Mouse (Mus musculus) heart, embryonic 14.5 days (tissue): ENCODE data around the gene Bmp7. TPM values are rescaled to one million over a fixed set of nuclear protein-coding genes. Genes with fewer than 3 reads are reported as not detected.
A peak's percentile ranks its signal among the peaks of the same experiment; 100 is the strongest.

Source experiments
- ATAC-seq: fragments of 200-750 bp; cut with Nextera tagmentation; 2 replicates; pipeline ENCODE4 v1.8.0; 2017; ENCODE audit warnings: low read depth, moderate TSS enrichment; ENCODE audit not compliant: insufficient number of reproducible peaks, insufficient read depth, low FRiP score
- H3K27ac ChIP-seq, 2 experiments: fragments of 200-500 bp in 1 of 2; fragments of 300-500 bp in 1 of 2; sonication (generic) in 1 of 2; replicated peaks in 1 of 2; 2 replicates each; pipeline ENCODE4 v1.5.1; 2012 to 2014; ENCODE audit warnings: low read depth in 2 of 2, low read length in 2 of 2, control low read depth in 1 of 2, mild to moderate bottlenecking in 1 of 2, mixed read lengths in 1 of 2; ENCODE audit not compliant: control insufficient read depth in 1 of 2, insufficient read depth in 1 of 2
- H3K27me3 ChIP-seq: fragments of 300-500 bp; sonication (generic); 2 replicates; pipeline ENCODE4 v1.6.1; 2014; ENCODE audit warnings: mild to moderate bottlenecking, low read length, control low read depth; ENCODE audit not compliant: control insufficient read depth, insufficient read depth
- H3K36me3 ChIP-seq: fragments of 300-500 bp; sonication (generic); 2 replicates; pipeline ENCODE4 v1.6.1; 2014; ENCODE audit warnings: mild to moderate bottlenecking, control low read depth, low read length, mixed read lengths; ENCODE audit not compliant: control insufficient read depth, insufficient read depth
- H3K4me1 ChIP-seq, 2 experiments: fragments of 200-500 bp in 1 of 2; fragments of 300-500 bp in 1 of 2; sonication (generic) in 1 of 2; 2 replicates each; pipeline ENCODE4 v1.6.1; 2012 to 2014; ENCODE audit warnings: low read length in 2 of 2, control low read depth in 1 of 2, mixed read lengths in 1 of 2; ENCODE audit not compliant: control insufficient read depth in 2 of 2, insufficient read depth in 2 of 2
- H3K4me2 ChIP-seq: fragments of 300-500 bp; sonication (generic); 2 replicates; pipeline ENCODE4 v1.6.1; 2014; ENCODE audit warnings: mild to moderate bottlenecking, low read length
- H3K4me3 ChIP-seq, 2 experiments: fragments of 200-500 bp in 1 of 2; fragments of 300-500 bp in 1 of 2; sonication (generic) in 1 of 2; 2 replicates each; pipeline ENCODE4 v1.5.1; 2012 to 2014; ENCODE audit warnings: low read length in 2 of 2, mild to moderate bottlenecking in 2 of 2, control low read depth in 1 of 2, low read depth in 1 of 2, moderate library complexity in 1 of 2; ENCODE audit not compliant: control insufficient read depth in 1 of 2, insufficient read depth in 1 of 2
- H3K9ac ChIP-seq: fragments of 300-500 bp; sonication (generic); 2 replicates; pipeline ENCODE4 v1.6.1; 2014; ENCODE audit warnings: mild to moderate bottlenecking, low read length
- H3K9me3 ChIP-seq: fragments of 300-500 bp; sonication (generic); 2 replicates; pipeline ENCODE4 v1.6.1; 2016; ENCODE audit warnings: low read length, control low read depth; ENCODE audit not compliant: control insufficient read depth
- WGBS: fragments of 180-500 bp; shearing (Covaris S2); extraction: QIAGEN DNeasy Blood & Tissue Kit; methylation state at CpG from one replicate; pipeline ENCODE4 v1.1.7; 2014; 5-methylcytosine and 5-hydroxymethylcytosine counted together
- polyA plus RNA-seq: library from polyadenylated mRNA; unstranded; fragments of >200 nt; fragmentation: Nextera tagmentation; extraction: Ambion mirVana; gene quantifications from 2 replicates; pipeline ENCODE4 v1.2.1, GENCODE M21; 2014

The Bmp7 gene
- polyA plus RNA-seq, 1 experiment from 2014 or later, result 50.5 TPM

DNA sequence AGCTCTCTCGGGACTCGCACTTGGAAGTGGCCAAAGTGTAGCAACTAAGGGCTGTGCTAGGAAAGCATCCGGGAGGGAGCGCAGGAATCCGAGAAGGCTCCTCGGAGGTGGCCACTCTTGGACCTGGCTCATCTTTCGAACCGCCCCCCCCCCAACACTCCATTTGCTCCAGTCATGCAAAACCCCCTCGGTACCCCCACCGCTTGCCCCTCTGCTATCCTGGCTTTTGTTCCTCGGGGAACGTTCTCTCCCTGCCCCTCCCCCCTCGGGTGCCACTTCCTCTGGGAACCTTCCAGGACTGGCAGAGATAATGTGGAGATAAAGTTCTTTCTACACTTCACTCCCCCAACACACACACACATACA, 660 bp upstream of the Bmp7 start:
- Histone ChIP-seq H3K9me3 (no peaks in the 10 kb centered on the region), H3K9ac (peak overlapping the region; percentile 91), H3K27me3 (peaks cover 41% of the 10 kb centered on the region), H3K4me1 (peaks cover 4 to 21% of the 10 kb centered on the region in 2 experiments; a peak in 3 of 4 replicates), H3K36me3 (no peaks in the 10 kb centered on the region), H3K27ac (peak overlapping the region in 1 of 2 experiments; percentile 93; a peak in 2 of 4 replicates), H3K4me2 (peak overlapping the region; percentile 88), H3K4me3 (peak overlapping the region; percentile 58 to 82)
- WGBS, result 0% methylated on average over 13 of the region's 13 CpGs
- no peak for ATAC-seq

DNA sequence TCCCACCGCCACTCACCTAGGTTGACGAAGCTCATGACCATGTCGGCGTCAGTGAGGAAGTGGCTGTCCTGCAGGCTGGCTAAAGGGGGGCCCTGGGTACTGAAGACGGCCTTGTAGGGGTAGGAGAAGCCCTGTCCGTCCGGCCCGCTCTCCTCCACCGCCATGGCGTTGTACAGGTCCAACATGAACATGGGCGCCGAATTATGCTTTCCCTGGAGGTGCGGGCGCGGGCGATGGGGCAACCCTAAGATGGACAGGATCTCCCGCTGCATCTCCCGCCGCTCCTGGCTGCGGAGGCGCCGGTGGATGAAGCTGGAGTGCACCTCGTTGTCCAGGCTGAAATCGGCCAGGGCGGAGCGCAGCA, 500 bp downstream of the Bmp7 start:
- under 1% methylated on average over 26 of the region's 26 CpGs for WGBS
- Histone ChIP-seq H3K4me3 (peak overlapping the region; percentile 58 to 82), H3K9me3 (no peaks in the 10 kb centered on the region), H3K27ac (peak overlapping the region; percentile 70 to 93), H3K27me3 (peaks cover 41% of the 10 kb centered on the region), H3K4me1 (peaks cover 8 to 32% of the 10 kb centered on the region in 2 experiments; a peak in 3 of 4 replicates), H3K36me3 (no peaks in the 10 kb centered on the region), H3K9ac (peak overlapping the region; percentile 91), H3K4me2 (peak overlapping the region; percentile 88)
- ATAC-seq, result no peak; the same call in 1 of the 2 replicates

- under 1% methylated on average over 57 of the region's 57 CpGs for WGBS
- Histone ChIP-seq H3K27ac (peak overlapping the region; percentile 70 to 93), H3K9ac (peak overlapping the region; percentile 91), H3K4me3 (peak overlapping the region; percentile 58 to 82), H3K36me3 (no peaks in the 10 kb centered on the region), H3K4me2 (peak overlapping the region; percentile 88), H3K4me1 (peaks cover 14 to 38% of the 10 kb centered on the region in 2 experiments; a peak in 3 of 4 replicates), H3K27me3 (peaks cover 41% of the 10 kb centered on the region), H3K9me3 (no peaks in the 10 kb centered on the region)
- no peak for ATAC-seq
Measured at GRCm38 (mm10) chr2:172938761-172939638, 1.1 kb downstream of the Bmp7 start.

GRCm38 (mm10) chr2:172937326-172938190, 2.6 kb downstream of the Bmp7 start:
- H3K27me3 ChIP-seq, result peaks cover 41% of the 10 kb centered on the region
- 20% methylated on average over 12 of the region's 12 CpGs for WGBS

DNA sequence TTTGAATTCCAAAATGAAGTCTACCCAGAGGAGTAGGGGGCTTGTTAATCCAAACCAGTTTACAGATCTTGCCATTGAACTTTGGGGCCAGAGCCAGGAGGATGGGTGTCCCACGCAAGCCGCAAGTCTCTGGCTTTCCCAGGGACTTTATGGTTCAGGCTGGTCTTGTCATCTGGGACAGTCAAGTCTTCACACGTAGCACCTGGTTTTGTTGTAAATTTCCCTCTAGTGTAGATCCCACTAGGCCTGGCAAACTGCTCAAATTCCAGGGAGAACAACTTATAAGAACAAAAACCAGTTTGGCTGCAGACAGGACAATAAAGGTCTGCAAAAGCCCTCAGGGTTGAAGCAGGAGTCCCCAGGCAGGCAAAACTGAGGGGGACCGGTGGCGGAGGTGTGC, 3.3 kb downstream of the Bmp7 start:
- H3K4me2 ChIP-seq, result peak overlapping the region; percentile 88
- H3K9ac ChIP-seq, result peak overlapping the region; percentile 91
- H3K27ac ChIP-seq, result peak overlapping the region; percentile 70 to 93
- peaks cover 8% of the 10 kb centered on the region; the same call in 1 of the 2 replicates for H3K36me3 ChIP-seq
- peak overlapping the region; percentile 58 to 82 for H3K4me3 ChIP-seq
- H3K4me1 ChIP-seq, result peaks cover 20 to 53% of the 10 kb centered on the region in 2 experiments; a peak in 3 of 4 replicates
- ATAC-seq, result no peak
- WGBS, result 37% methylated on average over 5 of the region's 5 CpGs
- H3K27me3 ChIP-seq, result peaks cover 37% of the 10 kb centered on the region
- H3K9me3 ChIP-seq, result no peaks in the 10 kb centered on the region

More at GRCm38 (mm10) chr2:172937326-172938190, 2.6 kb downstream of the Bmp7 start:
- no peaks in the 10 kb centered on the region for H3K9me3 ChIP-seq
- H3K4me2 ChIP-seq, result peak overlapping the region; percentile 88
- peak overlapping the region; percentile 70 to 93 for H3K27ac ChIP-seq
- ATAC-seq, result no peak
- peak overlapping the region; percentile 91 for H3K9ac ChIP-seq
- peak overlapping the region; percentile 58 to 82 for H3K4me3 ChIP-seq
- H3K4me1 ChIP-seq, result peaks cover 17 to 48% of the 10 kb centered on the region in 2 experiments; a peak in 3 of 4 replicates
- 0 out of 2 replicates have a peak, but pooled peaks cover 3% of the 10 kb centered on the region for H3K36me3 ChIP-seq

DNA sequence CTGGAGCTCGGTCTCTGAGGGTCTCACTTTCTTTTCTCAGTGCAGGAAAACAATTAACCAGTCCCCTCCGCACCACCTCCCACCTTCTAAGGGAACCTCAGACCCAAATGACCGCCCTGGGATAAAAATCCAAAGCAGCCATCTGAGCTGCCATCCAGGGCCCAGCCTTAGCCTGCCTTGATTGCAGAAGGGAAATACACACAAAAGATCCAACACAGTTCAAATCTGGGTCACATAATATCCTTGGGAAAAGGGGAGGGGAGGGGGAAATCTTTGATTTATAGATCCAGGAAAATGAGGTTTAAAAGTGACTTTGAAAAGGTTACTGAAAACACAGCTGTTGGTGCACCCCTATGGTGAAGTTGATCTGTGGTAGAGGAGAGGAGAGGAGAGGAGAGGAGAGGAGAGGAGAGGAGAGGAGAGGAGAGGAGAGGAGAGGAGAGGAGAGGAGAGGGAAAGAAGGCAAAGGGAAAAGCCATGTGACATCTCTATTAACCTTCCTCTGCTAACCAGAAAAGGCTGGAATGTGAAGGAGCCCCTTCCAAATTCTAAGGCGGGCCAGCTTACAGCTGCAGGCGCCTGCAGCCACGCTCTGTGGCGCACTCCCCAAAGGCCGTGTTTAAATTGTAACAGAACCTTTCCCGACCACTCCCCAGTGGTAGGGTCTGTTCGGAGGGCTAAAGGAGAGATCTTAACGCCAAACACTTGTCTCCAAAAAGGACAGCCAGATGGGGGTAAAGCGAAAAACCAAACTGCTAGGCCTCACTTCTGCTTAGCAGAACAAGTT, 4.2 kb downstream of the Bmp7 start:
- Histone ChIP-seq H3K36me3 (peaks cover 11% of the 10 kb centered on the region; the same call in 1 of the 2 replicates), H3K4me2 (peak overlapping the region; percentile 88), H3K9ac (peak overlapping the region; percentile 91), H3K4me1 (peaks cover 27 to 59% of the 10 kb centered on the region in 2 experiments), H3K4me3 (peak overlapping the region; percentile 23 to 58; a peak in 2 of 4 replicates), H3K27me3 (peaks cover 28% of the 10 kb centered on the region), H3K9me3 (no peaks in the 10 kb centered on the region), H3K27ac (peak overlapping the region; percentile 93 to 94)
- ATAC-seq, result no peak
- 34% methylated on average over 12 of the region's 12 CpGs for WGBS
